Mouse (Mus musculus) small intestine, adult 2 months (tissue): Measurements from ENCODE around the gene Vwa5b1.

Source experiments
- CTCF ChIP-seq: fragments of 200-500 bp; IDR thresholded peaks from 2 replicates; pipeline ENCODE4 v1.5.1; 2012; ENCODE audit warnings: low read depth, mild to moderate bottlenecking, control low read depth, inconsistent platforms, low read length, moderate library complexity, mixed read lengths; ENCODE audit not compliant: insufficient replicate concordance, insufficient read length; ENCODE audit errors: extremely low read depth
- POLR2A ChIP-seq: fragments of 200-500 bp; IDR thresholded peaks from 2 replicates; pipeline ENCODE4 v1.6.1; 2012; ENCODE audit warnings: low read depth, mild to moderate bottlenecking, control low read depth, inconsistent platforms, low read length, moderate library complexity

- TF ChIP-seq POLR2A (no peak), CTCF (no peak)
Measured at GRCm38 (mm10) chr4:138553116-138553515, 82.6 kb downstream of the Vwa5b1 start.
